Mouse (Mus musculus) lung, postnatal 0 days (tissue): ENCODE measurements at regions not wholly inside any gene's neighbourhood (a gene's known extent, or its start where the extent isn't known, plus 50 kb on each side); places are given as distances from the start of the nearest gene placed in this dataset.

Source experiments
- ATAC-seq: fragments of 200-750 bp; cut with Nextera tagmentation; 2 replicates; pipeline ENCODE4 v1.8.0; 2017; ENCODE audit warnings: moderate library complexity
- DNase-seq: peaks from one replicate; pipeline ENCODE4 v3.0.0-alpha.2; 2016; ENCODE audit warnings: low spot score
- H3K27ac ChIP-seq: fragments of 300-500 bp; sonication (generic); 2 replicates; pipeline ENCODE4 v1.5.1; 2014; ENCODE audit warnings: antibody characterized with exemption, mild to moderate bottlenecking, low read length, mixed read lengths
- H3K27me3 ChIP-seq: fragments of 300-500 bp; sonication (generic); replicated peaks from 2 replicates; pipeline ENCODE4 v1.6.1; 2014; ENCODE audit warnings: low read length, mixed read lengths; ENCODE audit not compliant: insufficient read depth
- H3K36me3 ChIP-seq: fragments of 300-500 bp; sonication (generic); 2 replicates; pipeline ENCODE4 v1.6.1; 2014; ENCODE audit warnings: low read length, mixed read lengths; ENCODE audit not compliant: insufficient read depth
- H3K4me1 ChIP-seq: fragments of 300-500 bp; sonication (generic); 2 replicates; pipeline ENCODE4 v1.6.1; 2014; ENCODE audit warnings: antibody characterized with exemption, low read depth, low read length, mixed read lengths; ENCODE audit not compliant: insufficient read depth
- H3K4me2 ChIP-seq: fragments of 300-500 bp; sonication (generic); replicated peaks from 2 replicates; pipeline ENCODE4 v1.6.1; 2014; ENCODE audit warnings: low read depth, mild to moderate bottlenecking, low read length, moderate library complexity, mixed read lengths
- H3K4me3 ChIP-seq: fragments of 300-500 bp; sonication (generic); 2 replicates; pipeline ENCODE4 v1.5.1; 2014; ENCODE audit warnings: low read depth, low read length
- H3K9ac ChIP-seq: fragments of 300-500 bp; sonication (generic); replicated peaks from 2 replicates; pipeline ENCODE4 v1.6.1; 2014; ENCODE audit warnings: low read depth, mild to moderate bottlenecking
- H3K9me3 ChIP-seq: fragments of 300-500 bp; sonication (generic); 2 replicates; pipeline ENCODE4 v1.6.1; 2016; ENCODE audit warnings: low read length, mixed read lengths
- CTCF ChIP-seq: IDR thresholded peaks from 2 replicates; pipeline ENCODE4 v1.5.1; 2016; ENCODE audit warnings: antibody characterized with exemption, mild to moderate bottlenecking
- EP300 ChIP-seq: IDR thresholded peaks from 2 replicates; pipeline ENCODE4 v1.6.1; 2016; ENCODE audit warnings: antibody characterized with exemption, mild to moderate bottlenecking, control low read depth
- WGBS: fragments of 180-500 bp; shearing (Covaris S2); extraction: QIAGEN DNeasy Blood & Tissue Kit; methylation state at CpG from one replicate; pipeline ENCODE4 v1.1.7; 2014; 5-methylcytosine and 5-hydroxymethylcytosine counted together

DNA sequence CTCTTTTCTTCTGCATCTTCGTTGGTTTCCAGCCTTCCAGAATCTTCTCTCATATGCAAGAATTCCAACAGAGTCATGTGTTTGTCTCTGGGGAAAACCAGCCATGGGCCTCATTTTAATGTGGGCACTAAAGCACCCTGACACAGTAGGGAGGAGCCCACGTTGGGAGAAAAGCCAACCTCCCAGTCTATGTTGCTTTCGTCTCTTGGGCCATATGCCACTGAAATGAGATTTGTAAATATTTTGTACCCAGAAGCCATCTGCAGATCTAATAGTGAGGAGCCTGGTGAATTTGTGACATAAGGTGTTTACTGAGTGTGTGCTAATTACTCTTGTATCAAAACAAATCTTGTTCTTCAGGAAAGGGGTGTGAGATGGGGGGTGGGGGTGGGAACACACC is 205.3 kb upstream of the Sulf2 start:
- Histone ChIP-seq H3K4me1 (no peaks in the 10 kb centered on the region), H3K4me2 (no peak overlapping the region), H3K36me3 (no peaks in the 10 kb centered on the region), H3K9me3 (no peaks in the 10 kb centered on the region), H3K4me3 (no peak overlapping the region), H3K27me3 (no peaks in the 10 kb centered on the region), H3K27ac (no peak overlapping the region), H3K9ac (no peak overlapping the region)
- DNase-seq (no peak), ATAC-seq (no peak)
- no peak for TF ChIP-seq EP300
- no peak for TF ChIP-seq CTCF
- 44% methylated on average over 3 of the region's 3 CpGs for WGBS

- Histone ChIP-seq H3K9me3 (no peaks in the 10 kb centered on the region), H3K36me3 (no peaks in the 10 kb centered on the region), H3K4me2 (no peak overlapping the region), H3K9ac (no peak overlapping the region), H3K4me1 (no peaks in the 10 kb centered on the region), H3K27me3 (no peaks in the 10 kb centered on the region), H3K27ac (no peak overlapping the region), H3K4me3 (no peak overlapping the region)
- WGBS = 34% methylated on average over 13 of the region's 13 CpGs
- ATAC-seq (no peak; the same call in 1 of the 2 replicates), DNase-seq (peak; percentile 14)
- no peak for TF ChIP-seq EP300
- TF ChIP-seq CTCF = no peak
Observed at GRCm38 (mm10) chr2:166359995-166360394, 204.5 kb upstream of the Sulf2 start.

- no peak overlapping the region for H3K27ac ChIP-seq
- H3K36me3 ChIP-seq = no peaks in the 10 kb centered on the region
- H3K27me3 ChIP-seq = no peaks in the 10 kb centered on the region
- TF ChIP-seq CTCF = no peak
- TF ChIP-seq EP300 = no peak
- H3K9ac ChIP-seq = no peak overlapping the region
- H3K4me3 ChIP-seq = no peak overlapping the region
- H3K4me2 ChIP-seq = no peak overlapping the region
- 50% methylated on average over 7 of the region's 7 CpGs for WGBS
- no peaks in the 10 kb centered on the region for H3K9me3 ChIP-seq
- H3K4me1 ChIP-seq = peaks cover 4% of the 10 kb centered on the region; the same call in 1 of the 2 replicates
- ATAC-seq = 0 out of 2 replicates have a peak, but pooled peaks have one; percentile 18
- DNase-seq = peak; percentile 22
Observed at GRCm38 (mm10) chr2:166357824-166358223, 202.4 kb upstream of the Sulf2 start.

GRCm38 (mm10) chr2:166355944-166356343 is 200.5 kb upstream of the Sulf2 start:
- H3K9ac ChIP-seq = no peak overlapping the region
- no peak overlapping the region for H3K4me2 ChIP-seq
- TF ChIP-seq CTCF (no peak), EP300 (no peak)
- no peaks in the 10 kb centered on the region for H3K36me3 ChIP-seq
- DNase-seq (no peak), ATAC-seq (no peak)
- H3K27ac ChIP-seq = no peak overlapping the region
- H3K9me3 ChIP-seq = no peaks in the 10 kb centered on the region
- peaks cover 4% of the 10 kb centered on the region; the same call in 1 of the 2 replicates for H3K4me1 ChIP-seq
- no peak overlapping the region for H3K4me3 ChIP-seq
- 43% methylated on average over 7 of the region's 7 CpGs for WGBS
- H3K27me3 ChIP-seq = no peaks in the 10 kb centered on the region

GRCm38 (mm10) chr2:166355446-166355845 is 200.0 kb upstream of the Sulf2 start:
- Histone ChIP-seq H3K9ac (no peak overlapping the region), H3K27ac (no peak overlapping the region), H3K4me3 (no peak overlapping the region), H3K4me1 (peaks cover 4% of the 10 kb centered on the region; the same call in 1 of the 2 replicates), H3K9me3 (no peaks in the 10 kb centered on the region), H3K4me2 (no peak overlapping the region), H3K36me3 (no peaks in the 10 kb centered on the region), H3K27me3 (no peaks in the 10 kb centered on the region)
- DNase-seq = no peak
- TF ChIP-seq EP300 = no peak
- no peak for TF ChIP-seq CTCF
- no peak for ATAC-seq
- WGBS = 41% methylated on average over 6 of the region's 6 CpGs

DNA sequence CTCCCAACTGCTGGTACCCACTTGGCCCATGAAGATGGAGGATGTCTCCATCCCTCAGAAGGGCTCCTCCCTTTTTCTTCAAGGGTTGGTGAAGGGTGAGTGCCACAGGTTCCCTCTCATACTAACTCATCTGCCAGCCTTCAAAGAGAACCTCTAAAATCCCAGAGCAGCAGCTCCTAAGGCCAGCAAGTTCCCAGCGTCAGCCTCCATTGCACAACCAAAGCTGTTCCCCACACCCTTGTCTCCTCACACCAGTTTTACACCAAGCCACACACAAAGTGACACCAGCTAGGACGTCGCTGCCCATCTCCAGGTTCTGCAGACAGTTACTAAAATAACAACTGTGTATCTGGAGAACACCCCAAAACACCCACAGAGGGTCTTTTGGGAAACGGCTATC is 198.9 kb upstream of the Sulf2 start:
- TF ChIP-seq EP300 (no peak), CTCF (no peak)
- peaks cover 4% of the 10 kb centered on the region; the same call in 1 of the 2 replicates for H3K4me1 ChIP-seq
- no peak overlapping the region for H3K27ac ChIP-seq

More for the DNA sequence above, 198.9 kb upstream of the Sulf2 start:
- Histone ChIP-seq H3K9ac (no peak overlapping the region), H3K4me2 (no peak overlapping the region), H3K4me3 (no peak overlapping the region), H3K27me3 (no peaks in the 10 kb centered on the region), H3K36me3 (no peaks in the 10 kb centered on the region), H3K9me3 (no peaks in the 10 kb centered on the region)
- DNase-seq (peak; percentile 25), ATAC-seq (no peak)
- WGBS = 71% methylated on average over 4 of the region's 4 CpGs
